Mouse (Mus musculus): ENCODE results near the gene Ddx55.

Gene Ddx55

DNA sequence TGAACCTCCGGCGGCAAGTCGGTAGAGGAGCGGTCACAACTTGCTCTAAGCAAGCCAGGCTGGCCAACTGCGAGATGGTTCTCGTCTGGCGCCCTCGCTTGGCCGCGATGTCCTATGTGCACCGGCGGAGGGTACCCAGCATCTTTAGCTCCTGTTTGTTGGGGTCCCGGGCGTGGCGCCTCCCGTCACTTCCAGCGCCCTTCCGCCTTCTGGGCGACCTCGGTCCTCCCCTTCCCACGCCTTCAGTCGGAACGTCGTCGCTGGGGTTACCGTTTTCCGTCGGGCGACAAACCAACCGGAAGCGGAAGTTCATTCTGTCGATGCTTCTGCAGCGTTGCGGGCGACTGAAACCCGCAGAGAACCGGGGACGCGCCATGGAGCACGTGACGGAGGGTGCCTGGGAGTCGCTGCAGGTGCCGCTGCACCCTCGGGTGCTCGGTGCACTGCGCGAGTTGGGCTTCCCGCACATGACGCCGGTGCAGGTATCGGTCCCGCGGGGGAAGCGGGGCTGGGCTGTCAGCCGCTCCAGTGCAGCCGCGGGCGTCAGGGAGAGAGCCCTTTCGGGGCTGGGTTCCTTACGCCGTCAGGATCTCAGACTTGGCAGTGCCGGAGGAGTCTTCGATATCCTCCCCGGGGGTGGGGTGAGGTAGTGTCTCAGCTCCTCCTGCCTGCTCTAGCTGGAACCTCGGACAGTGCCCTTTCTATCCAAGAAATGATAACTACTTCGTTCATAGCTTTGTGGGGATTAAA, at the start of gene Ddx55:
TSS of gene Ddx55 (plus strand) at position 307 of the 750 bp plus-strand sequence.
- peak; percentile 90 for DNase-seq

DNA sequence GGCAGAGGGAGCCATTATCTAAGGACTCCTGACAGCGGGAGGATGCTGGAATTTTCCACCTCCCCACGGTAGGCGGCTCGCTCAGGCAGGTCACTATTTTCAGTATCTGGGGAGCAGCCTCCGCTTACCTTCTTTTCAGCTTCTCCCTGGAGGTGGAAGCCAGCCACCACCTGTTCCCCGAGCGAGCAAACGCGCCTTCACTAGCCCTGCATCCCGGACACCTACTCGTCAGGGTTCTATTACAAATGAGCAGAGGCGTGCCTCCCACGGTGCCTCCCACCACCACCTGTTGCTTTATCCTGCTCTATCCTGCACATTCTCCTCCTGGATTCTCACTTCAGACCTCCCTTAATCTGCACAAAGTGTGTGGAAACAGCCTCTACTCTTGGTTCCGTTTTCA, 48.9 kb upstream of the Ddx55 start:
- no peak for DNase-seq

DNA sequence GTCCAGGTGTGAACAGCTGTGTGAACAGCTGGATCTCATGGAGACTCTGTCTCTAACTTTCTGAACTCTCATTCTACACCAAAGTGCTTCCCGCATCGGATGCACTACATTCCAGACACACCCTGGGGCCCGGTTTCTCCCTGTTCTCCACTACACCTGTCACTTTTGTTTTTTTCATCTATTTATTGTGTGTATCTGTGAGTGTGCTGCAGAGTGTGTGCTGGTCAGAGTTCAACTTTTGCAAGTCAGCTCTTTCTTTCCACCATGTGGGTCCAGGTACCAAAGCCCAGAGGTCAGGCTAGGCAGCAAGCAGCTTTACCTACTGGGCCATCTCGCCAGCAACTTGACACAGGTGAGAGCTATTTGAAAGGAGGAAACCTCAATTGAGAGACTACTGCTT, 47.4 kb upstream of the Ddx55 start:
- no peak for DNase-seq

DNA sequence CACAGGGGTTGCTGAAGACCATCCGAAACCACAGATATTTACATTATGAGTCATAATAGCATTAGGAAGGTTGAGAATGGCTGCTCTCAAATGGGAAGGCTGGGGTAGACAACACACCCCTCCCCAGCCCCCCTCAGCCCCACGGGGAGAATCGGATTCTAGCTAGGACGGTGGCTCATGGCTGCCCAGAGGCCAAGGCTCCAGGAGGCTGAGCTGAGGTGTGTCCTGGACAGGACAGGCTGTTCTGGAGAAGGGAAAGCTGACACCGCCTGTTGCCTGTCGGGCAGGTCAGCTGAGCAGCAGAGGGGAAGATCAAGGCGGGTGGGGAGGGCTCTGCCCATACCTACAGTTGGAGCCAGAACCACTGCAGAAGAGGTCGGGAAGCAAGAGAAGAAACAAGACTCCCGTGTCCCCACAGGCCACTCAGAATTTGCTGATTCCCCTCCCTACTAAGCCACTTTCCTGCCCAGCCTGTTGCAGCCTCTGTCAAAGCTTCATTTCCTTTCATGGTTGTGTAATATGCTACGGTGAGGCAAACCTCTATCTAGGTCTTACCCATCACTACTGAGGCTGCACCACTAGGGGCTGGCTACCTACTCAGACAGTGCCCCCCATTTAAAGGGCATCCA, 45.8 kb upstream of the Ddx55 start:
- no peak for DNase-seq

DNA sequence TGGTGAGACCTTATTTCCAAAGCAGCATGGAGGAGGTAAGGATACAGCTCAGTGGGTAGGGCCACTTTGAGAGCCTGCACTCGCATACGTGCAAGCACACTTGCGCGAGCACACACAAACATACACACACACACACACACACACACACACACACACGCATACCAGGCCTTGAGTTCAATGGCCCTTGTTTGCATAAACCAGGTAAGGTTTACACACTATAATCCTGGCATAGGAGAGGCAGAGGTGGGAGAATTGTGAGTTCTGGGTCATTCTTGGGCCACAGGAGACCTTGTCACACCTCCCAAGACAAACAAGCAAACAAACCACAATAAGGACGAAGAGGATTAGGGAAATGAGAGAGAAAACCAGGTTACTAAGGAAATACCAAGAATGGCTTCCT, 43.5 kb upstream of the Ddx55 start:
- DNase-seq, result no peak

DNA sequence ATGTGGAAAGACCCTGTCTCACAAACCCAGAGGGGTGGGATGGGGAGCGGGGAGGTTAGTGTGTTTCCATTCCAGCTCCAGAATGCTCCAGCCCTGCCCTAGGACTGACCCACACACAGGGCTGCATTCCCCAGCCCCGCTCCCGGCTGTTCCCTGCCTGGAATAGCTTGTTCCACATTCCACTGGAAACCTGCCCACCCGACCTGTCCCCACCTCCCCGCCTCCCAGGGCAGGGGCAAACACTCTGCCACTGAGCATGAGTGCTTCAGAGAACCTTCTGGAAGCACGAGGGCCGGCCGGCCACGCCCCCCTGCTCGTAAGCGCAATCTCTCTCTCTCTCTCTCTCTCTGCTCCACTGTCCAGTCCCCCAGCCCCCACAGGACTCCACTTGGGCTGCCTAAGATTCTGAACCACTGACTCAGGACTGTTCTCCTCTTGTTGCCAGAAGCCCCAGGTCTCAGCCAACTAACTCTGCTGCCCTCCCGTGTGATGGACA, 42.9 kb upstream of the Ddx55 start:
- DNase-seq, result peak; percentile 89

DNA sequence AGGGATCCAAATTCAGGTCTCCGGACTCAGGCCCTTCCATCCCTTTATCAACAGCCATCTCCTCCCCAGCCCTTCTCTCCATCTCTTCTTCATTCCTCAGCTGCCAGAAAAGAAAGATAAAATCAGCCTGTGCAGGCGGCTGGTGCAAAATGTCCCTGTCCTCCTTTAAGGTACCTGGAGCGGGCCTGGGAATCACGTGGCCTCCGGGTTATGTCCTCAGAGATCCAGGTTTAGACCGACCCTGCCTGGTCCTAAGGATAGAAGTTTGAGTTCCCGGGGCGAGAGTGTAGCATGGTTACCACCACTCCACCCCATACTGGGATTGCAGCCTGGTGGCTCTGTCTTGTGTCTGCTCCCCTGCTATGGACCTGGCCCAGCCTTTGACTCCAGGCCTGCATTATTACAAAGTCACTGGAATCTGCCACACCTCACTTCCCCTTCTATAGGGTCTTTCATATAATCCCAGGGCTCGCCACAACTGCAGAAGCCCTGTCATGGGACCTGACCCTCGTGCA, 42.1 kb upstream of the Ddx55 start:
- DNase-seq, result no peak

DNA sequence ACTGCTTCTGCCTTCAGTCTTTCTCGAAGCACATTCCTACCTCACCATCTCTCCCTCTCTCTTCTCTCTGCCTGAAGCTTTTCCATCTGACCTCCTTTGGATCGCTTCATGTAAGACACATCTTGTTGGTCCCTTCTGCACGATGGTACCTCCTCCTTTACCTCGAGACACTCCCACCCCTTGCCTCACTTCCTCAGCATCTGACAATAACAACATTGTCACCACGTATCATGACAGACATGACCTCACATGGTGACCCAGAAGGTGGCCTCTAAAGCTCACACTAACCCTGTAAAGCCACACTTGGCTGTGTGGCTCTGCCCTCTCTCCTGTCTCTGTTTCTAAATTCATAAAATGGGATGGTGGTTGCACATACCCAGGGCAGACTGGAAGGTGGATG, 36.9 kb upstream of the Ddx55 start:
- no peak for DNase-seq

DNA sequence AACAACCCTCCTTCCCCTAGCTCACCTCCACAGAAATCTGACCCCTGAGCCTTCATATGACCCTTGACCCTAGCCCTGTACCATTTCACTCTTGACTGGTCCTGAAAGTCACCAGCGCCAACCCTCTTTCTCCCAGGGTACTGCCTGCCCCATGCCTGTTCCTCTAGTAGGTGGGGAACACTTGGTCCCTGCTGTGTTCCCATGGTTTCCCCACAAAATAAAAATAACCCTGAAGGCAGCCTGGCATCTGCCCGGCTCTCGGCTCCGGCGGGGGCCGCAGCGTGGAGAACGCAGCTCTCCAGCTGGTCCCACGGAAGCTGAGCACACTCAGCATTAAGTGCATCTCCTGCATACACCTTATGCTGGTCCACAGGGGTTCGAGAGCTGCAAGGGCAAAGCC, 34.0 kb upstream of the Ddx55 start:
- no peak for DNase-seq

DNA sequence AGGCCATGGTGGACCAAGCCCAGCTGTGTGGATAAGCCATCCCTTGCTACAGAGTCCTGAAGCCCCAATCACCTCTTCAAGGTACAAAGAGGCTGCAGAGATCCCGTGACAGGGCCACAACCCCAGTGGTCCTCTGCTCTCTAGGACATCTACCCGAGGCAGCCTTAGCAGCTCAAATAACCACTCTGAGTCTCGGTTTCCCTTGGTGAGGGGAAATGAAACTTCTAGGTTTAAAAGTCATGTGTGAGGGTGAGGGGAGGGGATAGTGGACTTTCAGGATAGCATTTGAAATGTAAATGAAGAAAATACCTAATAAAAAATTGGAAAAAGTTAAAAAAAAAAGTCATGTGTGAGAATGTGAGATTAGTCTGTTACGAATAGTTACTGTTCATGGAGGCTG, 31.1 kb upstream of the Ddx55 start:
- no peak for DNase-seq

DNA sequence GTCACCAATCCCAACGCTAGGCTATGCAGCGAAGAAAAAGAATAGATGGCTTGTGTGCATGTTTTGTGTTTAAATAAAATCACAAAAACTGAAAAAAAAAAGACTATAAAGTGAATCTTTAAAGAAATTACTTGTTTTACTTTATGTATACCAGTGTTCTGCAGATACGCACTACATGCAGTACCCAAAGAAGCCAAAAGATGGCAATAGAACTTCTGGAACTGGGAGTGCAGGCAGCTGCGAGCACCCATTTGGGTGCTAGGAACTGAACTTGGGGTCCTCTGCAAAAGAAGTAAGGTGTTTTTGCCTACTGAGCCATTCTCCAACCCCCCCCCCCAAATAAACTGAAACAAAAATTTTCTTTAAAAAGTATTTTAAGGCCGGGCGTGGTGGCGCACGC, 29.6 kb upstream of the Ddx55 start:
- no peak for DNase-seq

DNA sequence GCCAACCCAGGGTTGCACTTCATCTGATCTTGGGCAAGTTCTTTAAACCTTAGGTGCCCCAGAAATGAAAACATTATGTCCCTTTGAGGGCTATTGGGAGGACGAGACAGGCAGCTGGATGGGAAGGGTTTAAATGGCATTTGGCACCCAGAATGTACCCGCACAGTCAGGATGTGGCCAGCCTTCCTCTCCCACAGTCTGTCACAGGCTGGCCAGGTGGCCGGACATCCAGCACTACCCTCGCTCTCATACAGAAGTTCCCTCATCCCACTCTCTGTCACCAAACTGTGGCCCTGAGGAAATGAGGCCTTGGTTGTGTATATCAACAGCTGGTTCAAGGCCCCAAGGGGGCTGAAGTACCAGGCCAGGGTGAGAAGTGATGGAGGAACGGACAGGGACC, 27.7 kb upstream of the Ddx55 start:
- DNase-seq, result no peak

DNA sequence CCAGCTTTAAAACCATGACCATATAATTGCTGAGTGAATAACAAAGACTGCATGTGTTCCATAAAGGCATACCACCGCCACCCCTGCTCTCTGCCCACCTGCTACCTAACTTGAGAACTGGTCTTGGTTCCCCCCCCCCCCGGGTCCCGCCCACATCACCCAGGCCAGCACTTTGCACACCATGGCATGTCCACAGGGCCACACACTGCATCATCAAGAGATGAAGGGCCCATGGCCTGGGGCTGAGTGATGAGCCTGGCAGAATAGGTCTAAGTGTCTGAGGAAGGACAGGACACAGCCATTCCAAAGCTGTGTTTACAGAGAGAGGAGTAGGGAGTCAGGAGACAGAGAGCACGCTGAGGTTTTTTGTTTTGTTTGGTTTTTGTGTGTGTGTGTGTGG, 24.3 kb upstream of the Ddx55 start:
- no peak for DNase-seq

DNA sequence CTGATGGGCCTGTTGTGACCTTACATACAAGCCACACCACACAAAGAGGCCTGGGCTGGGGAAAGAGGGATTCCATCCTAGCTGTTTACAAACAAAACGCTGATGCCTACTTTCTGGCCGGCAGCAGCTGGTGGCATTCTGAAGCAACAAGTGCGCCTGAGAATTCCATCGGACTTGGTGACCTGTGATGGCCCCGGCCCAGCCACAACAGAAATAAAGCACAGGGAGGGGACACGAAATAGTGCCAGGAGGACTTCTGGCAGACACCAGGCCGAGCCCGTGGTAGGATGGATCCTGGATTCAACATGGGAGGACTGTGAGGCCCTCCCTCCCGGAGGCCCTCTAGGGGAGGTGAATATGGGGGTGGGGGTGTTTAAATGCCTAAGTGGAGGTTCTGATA, 23.9 kb upstream of the Ddx55 start:
- peak; percentile 28 for DNase-seq

DNA sequence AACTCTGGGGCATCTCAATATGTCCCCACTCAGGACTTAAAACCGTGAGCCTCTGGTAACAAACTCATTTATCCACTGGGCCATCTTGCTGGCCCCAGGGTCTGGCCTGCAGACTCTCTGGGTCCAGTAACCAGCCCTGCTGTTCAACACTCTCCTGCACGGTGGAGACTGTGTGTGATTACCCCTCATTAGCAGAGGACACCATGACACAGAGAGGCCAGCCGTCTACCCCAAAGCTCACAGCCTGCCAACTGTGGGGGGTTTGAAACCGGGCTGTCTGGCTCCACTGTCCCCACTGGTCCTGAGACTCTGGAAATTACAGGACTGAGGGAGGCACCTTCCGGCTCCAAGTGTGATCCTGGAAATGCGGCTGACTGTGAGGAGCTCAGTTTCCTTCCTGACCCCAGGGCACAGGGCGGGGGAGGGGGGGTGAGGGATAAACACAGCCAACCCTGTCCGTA, 23.4 kb upstream of the Ddx55 start:
- DNase-seq, result peak; percentile 42

DNA sequence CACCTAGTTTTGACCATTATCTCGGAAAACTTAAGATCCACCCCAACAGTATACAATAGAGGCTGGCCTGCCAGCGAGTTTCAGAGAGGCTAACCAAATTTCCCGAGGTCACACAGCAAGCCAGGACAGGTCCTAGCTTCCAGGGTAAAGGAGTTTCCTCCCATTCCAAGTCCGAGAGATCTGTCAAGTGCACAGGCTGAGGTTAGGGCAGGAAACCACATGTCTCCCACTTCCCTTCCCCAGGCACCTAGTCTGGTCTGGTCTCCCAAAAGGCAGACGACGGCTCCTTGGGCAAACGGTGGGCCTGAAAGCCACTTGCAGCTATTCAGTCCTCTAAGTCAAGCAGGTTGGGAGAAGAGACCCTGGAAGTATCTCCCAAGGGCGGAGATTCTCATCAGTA, 23.0 kb upstream of the Ddx55 start:
- peak; percentile 23 for DNase-seq

DNA sequence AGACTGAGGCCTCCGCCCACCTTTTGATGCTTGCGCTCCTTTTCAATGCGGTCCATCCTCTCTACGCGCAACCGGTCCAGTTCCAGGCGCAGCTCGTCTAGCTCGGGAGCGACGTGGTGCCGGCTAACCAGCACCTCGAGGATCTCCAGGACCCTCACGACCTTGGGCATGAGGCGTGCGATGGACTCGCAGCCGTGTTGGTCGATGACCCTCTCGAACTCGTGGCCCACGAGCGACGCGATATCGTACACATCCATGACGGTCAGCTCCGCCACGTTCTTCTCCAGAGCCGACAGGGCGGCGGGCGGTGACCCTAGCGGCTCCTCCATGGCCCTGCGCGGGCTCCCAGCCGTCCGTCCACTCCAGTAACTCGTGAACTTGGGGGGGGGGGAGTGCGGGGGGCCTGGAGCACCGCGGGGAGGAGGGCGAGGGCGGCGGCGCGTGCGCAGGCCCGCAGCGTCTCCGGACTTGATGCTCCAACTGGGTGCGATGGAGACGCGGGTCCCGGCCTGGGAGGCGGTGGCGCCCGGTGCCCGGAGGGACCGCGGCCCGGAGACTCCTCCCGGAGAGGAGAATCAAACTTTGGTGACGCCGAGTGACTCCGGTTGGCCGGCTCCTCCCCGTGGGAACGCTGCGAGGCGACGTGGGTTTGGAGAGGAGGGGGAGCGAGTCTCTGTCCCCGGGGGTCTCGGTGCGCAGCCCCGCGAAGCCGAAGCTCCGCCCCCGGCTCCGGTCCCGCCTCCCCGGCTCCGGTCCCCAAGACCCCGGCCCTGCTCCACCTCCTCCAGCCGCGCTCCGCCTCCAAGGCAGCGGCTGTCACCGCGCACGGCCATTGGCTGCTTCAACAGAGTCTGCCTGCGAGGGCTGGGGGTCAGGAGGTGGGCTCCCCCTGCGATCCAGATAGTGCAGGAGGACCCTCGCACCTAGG, 21.7 kb upstream of the Ddx55 start, which contains the start of gene Rilpl1:
TSS of gene Rilpl1 (minus strand) at position 737 of the 928 bp plus-strand sequence.
- peak; percentile 85 for DNase-seq

DNA sequence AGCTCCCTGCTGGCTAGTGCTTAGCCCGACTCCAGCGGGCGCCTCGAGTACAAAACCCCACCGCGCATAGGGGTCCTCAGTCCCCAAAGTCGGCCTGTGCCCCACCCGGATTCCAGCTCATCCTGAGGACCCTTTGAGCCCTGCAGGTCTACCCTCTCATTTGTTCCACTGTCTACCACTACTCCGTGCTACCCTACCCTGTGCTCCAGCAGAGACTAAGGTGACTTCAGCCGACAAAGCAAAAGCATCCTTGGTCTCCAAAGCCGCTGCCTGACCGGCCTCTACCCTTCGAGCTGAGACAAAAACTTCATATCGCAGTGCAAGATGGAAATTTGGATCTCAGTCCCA, 21.1 kb upstream of the Ddx55 start:
- no peak for DNase-seq

DNA sequence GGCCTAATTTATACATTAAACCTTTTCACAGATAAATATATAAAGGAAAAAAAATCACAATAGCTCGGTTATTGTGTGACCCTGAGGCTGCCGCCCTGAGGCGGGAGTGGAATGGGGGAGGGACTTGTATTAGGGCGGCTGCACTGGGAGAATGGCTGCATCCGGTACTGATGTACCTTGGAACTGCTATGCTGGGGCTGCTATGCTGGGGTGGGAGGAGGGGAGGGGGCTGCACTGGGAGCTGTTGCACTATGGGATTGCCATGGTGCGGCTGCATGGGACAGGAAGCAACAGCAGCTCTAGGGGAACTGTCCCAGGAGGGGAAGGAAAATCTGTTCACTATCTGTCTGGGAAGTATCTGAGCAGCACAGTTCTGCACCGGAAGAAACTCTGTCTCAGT, 20.2 kb upstream of the Ddx55 start:
- DNase-seq, result no peak

DNA sequence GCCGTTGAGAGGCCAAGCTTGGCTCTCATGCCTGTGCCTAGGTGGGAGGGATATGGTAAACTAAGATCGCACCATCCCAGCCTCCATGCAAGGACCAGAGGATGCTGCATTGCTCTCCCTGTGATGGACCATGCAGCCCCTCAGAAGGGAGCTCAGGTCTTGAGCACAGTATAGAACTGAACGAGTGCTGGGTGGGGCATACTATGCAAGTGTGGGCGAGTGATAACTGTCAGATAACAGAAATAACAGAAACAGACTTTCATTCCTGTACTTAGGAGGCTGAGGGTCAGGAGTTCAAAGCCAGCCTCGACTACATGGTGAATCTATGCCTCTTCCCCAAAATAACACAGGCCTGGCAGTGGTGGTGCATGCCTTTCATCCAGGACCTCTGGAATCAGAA, 17.6 kb upstream of the Ddx55 start:
- DNase-seq, result no peak

DNA sequence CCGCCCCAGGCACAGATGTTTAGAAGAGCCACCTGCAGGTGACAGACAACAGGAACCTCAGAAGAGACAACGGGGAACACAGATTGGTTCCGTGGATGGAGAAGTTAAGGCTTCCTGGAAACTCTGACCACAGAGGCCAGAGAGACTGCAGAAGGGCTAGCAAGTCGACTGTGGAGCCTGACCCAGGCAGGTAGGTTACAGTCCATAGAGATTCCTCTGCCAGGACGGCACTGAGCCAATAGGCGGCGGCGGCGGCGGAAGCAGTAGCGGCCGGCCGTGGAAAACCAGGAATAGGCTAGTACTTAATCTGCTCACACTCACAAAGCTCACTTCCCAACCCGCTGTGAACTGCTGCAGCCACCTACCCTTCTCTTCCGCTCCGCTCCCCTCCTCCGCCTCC, 15.9 kb upstream of the Ddx55 start:
- peak; percentile 58 for DNase-seq

DNA sequence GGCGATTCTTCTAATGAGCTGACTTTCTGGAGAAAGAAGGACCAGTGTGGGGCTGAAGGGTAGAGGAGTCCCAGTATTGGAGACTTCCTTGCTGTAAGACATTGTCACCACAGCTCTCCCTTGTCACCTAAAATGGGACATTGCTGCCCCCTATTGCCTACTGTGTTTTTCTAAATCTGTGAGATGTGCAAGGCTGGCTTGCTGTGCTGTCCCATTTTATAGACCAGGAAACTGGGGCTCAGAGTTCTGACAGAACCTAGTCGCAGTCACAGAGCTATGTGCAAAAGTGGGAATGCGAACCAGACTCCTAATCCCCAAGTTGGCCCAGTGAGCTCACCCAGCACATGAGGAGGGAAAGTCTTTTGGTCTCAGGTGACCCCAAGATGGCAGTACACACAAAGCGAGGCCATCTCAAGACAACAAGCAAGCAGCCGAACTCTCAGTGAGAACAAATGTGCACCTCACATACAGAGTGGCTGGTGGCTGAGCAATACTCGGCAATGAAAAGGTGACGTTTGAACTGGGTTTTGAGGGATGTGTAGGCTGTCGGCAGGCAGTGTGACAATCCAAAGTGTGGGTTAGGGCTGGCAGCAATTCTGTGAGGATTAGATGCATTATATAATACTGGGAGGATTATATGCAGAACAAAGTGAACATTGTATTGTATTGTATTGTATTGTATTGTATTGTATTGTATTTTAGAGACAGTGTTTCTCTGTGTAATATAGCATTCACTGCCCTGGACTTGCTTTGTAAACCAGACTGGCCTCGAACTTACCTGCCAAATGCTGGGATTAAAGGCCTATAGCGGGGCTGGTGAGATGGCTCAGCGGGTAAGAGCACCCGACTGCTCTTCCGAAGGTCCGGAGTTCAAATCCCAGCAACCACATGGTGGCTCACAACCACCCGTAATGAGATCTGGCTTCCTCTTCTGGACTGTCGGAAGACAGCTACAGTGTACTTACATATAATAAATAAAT, 13.6 kb upstream of the Ddx55 start:
- peak; percentile 79 for DNase-seq
